Mouse (Mus musculus) brain, embryonic 14.5 days (tissue): ENCODE measurements around the gene Cdkl1. TPM values are rescaled to one million over a fixed set of nuclear protein-coding genes. Genes with fewer than 3 reads are reported as not detected.
A peak's percentile ranks its signal among the peaks of the same experiment; 100 is the strongest.

Experiments used
- DNase-seq: peaks from one replicate; pipeline ENCODE4 v3.0.0-alpha.2; 2011; ENCODE audit warnings: low read depth
- CTCF ChIP-seq: fragments of 200-500 bp; IDR thresholded peaks from 2 replicates; pipeline ENCODE4 v1.5.1; 2012; ENCODE audit warnings: inconsistent platforms, mild to moderate bottlenecking, moderate library complexity, borderline replicate concordance; ENCODE audit not compliant: insufficient read depth, insufficient read length; ENCODE audit errors: extremely low read depth
- POLR2A ChIP-seq: fragments of 200-500 bp; IDR thresholded peaks from 2 replicates; pipeline ENCODE4 v1.6.1; 2012; ENCODE audit warnings: mild to moderate bottlenecking, inconsistent platforms, borderline replicate concordance; ENCODE audit not compliant: poor library complexity, insufficient read depth, insufficient read length, severe bottlenecking; ENCODE audit errors: extremely low read depth
- polyA plus RNA-seq: library from polyadenylated mRNA; depleted of rRNA; stranded (reverse); fragments of >200 nt; gene quantifications from 2 replicates; pipeline ENCODE4 v1.2.3, GENCODE M21; 2012

Cdkl1 gene
- polyA plus RNA-seq, 1 experiment, result 3.4 TPM

GRCm38 (mm10) chr12:69777957-69778356 is 13.1 kb downstream of the Cdkl1 start:
- DNase-seq, result no peak
- TF ChIP-seq CTCF (no peak), POLR2A (no peak)

GRCm38 (mm10) chr12:69777341-69777730 is 13.7 kb downstream of the Cdkl1 start:
- DNase-seq, result no peak
- TF ChIP-seq POLR2A, result no peak

- DNase-seq, result no peak
- TF ChIP-seq CTCF, result no peak
- no peak for TF ChIP-seq POLR2A
Observed at GRCm38 (mm10) chr12:69776607-69777340, 14.3 kb downstream of the Cdkl1 start.

GRCm38 (mm10) chr12:69768841-69769240 is 22.2 kb downstream of the Cdkl1 start:
- no peak for DNase-seq
- TF ChIP-seq CTCF (no peak), POLR2A (no peak)

GRCm38 (mm10) chr12:69767476-69768258 is 23.4 kb downstream of the Cdkl1 start:
- TF ChIP-seq POLR2A (no peak), CTCF (no peak)
- DNase-seq, result peak; percentile 49

- TF ChIP-seq POLR2A (no peak), CTCF (no peak)
- no peak for DNase-seq
Observed at GRCm38 (mm10) chr12:69766185-69766904, 24.7 kb downstream of the Cdkl1 start.

GRCm38 (mm10) chr12:69765543-69765942 is 25.5 kb downstream of the Cdkl1 start:
- DNase-seq, result peak; percentile 65
- TF ChIP-seq CTCF (no peak), POLR2A (no peak)

- TF ChIP-seq CTCF (no peak), POLR2A (no peak)
- DNase-seq, result no peak
Observed at GRCm38 (mm10) chr12:69761603-69762002, 29.5 kb downstream of the Cdkl1 start.

- DNase-seq, result peak; percentile 52
- TF ChIP-seq POLR2A (no peak), CTCF (no peak)
Observed at GRCm38 (mm10) chr12:69760743-69761406, 30.2 kb downstream of the Cdkl1 start.

GRCm38 (mm10) chr12:69760014-69760413 is 31.1 kb downstream of the Cdkl1 start:
- no peak for DNase-seq
- TF ChIP-seq CTCF (no peak), POLR2A (no peak)

- DNase-seq, result no peak
- no peak for TF ChIP-seq POLR2A
Observed at GRCm38 (mm10) chr12:69759267-69759885, 31.7 kb downstream of the Cdkl1 start.

- peak; percentile 40 for DNase-seq
- TF ChIP-seq CTCF (no peak), POLR2A (no peak)
Observed at GRCm38 (mm10) chr12:69758221-69759185, 32.6 kb downstream of the Cdkl1 start.
